21 mouse cellular contexts compared by ENCODE assay signal in the genomic region with DNA sequence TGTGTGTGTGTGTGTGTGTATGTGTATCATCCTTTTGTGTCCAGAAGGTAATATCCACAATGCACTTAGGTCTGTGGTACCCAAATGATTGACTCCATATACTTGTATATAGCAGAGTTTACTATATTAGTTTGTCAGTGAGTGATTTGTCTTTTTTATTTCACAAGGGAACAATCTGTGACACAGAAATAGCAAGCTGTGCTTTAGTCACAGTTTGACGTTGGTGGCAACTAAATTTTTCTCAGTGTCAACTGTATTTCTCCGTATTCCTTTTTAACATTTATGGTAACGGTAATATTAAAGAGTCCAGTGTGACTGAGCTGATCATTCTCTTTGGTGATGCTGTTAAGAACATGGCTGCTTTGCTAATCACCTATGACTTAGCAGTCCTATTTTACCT.
DNase-seq lines count a peak whose midpoint lies in the region; TF ChIP-seq lines count a peak whose summit lies in the region.
"Had no signal": no experiment of that assay in that cellular context is flagged by ENCODE, and none has a peak within 500 bp of the region (broad histone marks: within the 10 kb centered on the region; RNA-seq: fewer than 3 reads in every experiment).

No protein-coding gene starts in this region.

- no peak overlapping the region for H3K4me3 ChIP-seq in layer of hippocampus, adult 2 months
- no peak overlapping the region for H3K4me3 ChIP-seq in left cerebral cortex, adult 2 months
- H3K4me3 ChIP-seq: forebrain, embryonic 10.5 days; forebrain, embryonic 13.5 days; heart, embryonic 12.5 days; heart, embryonic 15.5 days; hindbrain, embryonic 10.5 days; hindbrain, embryonic 13.5 days had no signal

- TF ChIP-seq CTCF in layer of hippocampus, adult 2 months (conservative IDR thresholded peaks at IDR 0.05): no peak
- TF ChIP-seq CTCF in left cerebral cortex, adult 2 months (IDR thresholded peaks at IDR 0.05): no peak

- H3K27ac ChIP-seq in layer of hippocampus, adult 2 months: 0 out of 2 replicates have a peak overlapping the region, but pooled peaks have one; percentile 46
- no peak overlapping the region for H3K27ac ChIP-seq in left cerebral cortex, adult 2 months
- H3K27ac ChIP-seq: forebrain, embryonic 10.5 days; forebrain, embryonic 13.5 days; heart, embryonic 15.5 days; hindbrain, embryonic 10.5 days; hindbrain, embryonic 13.5 days had no signal

- intact Hi-C loops in left cerebral cortex, postnatal 25 days (cut with DNase I): no loop called here
- intact Hi-C loops in left cerebral cortex, adult 2 months (cut with DNase I): no loop called here

- DNase-seq in layer of hippocampus, adult 2 months (ENCODE audit: low spot score in 2 of 2): peak in 1 of 2 experiments; percentile 23
- no peak for DNase-seq in layer of hippocampus, postnatal 25 days (ENCODE audit: extremely low spot score in 1 of 2, low spot score in 1 of 2)
- DNase-seq in left cerebral cortex, postnatal 25 days (ENCODE audit: low spot score in 2 of 2): peak; percentile 11 to 28
- DNase-seq in left cerebral cortex, adult 2 months (ENCODE audit: extremely low spot score in 1 of 2, low spot score in 2 of 2): no peak
- peak; percentile 9 for DNase-seq in layer of hippocampus, adult 9-11 months
- DNase-seq in urinary bladder, adult 18-20 months (ENCODE audit: low spot score in 2 of 2): no peak
- DNase-seq: adrenal gland, adult 8-10 months; adrenal gland, postnatal 25 days; cerebellum, adult 18-20 months; cerebellum, adult 9-10 months; cerebellum, postnatal 14 days; gastrocnemius, postnatal 25 days; heart, adult 18-20 months; heart, postnatal 10 days; heart, postnatal 36 days had no signal

Comparison
In these comparisons a context has a peak if more than half of its experiments do, and no peak if none do; other contexts are left out.
1. DNase-seq: peak in left cerebral cortex, postnatal 25 days (2 of 2) and layer of hippocampus, adult 9-11 months (single experiment); none in layer of hippocampus, postnatal 25 days (0 of 2), left cerebral cortex, adult 2 months (0 of 2) and urinary bladder, adult 18-20 months (0 of 2).